Mouse (Mus musculus) MEL (cell line): ENCODE data around the gene Cpne9. TPM values are rescaled to one million over a fixed set of nuclear protein-coding genes. Genes with fewer than 3 reads are reported as not detected.

ENCODE experiments used
- DNase-seq: peaks from one replicate; pipeline ENCODE4 v3.0.0; 2011; ENCODE audit warnings: low read depth, low spot score
- H3K27ac ChIP-seq: 2 replicates; pipeline ENCODE4 v1.5.1; 2012; ENCODE audit warnings: low read depth, mild to moderate bottlenecking, control low read depth, low read length, moderate library complexity; ENCODE audit not compliant: control insufficient read depth
- H3K27me3 ChIP-seq, 2 experiments: fragments of 150-350 bp in 1 of 2; sonication (generic) in 1 of 2; 2 replicates each; pipeline ENCODE4 v1.6.1; 2012; ENCODE audit warnings: low read length in 2 of 2, mild to moderate bottlenecking in 2 of 2, improper control_type of control experiment in 1 of 2, moderate library complexity in 1 of 2; ENCODE audit not compliant: insufficient read depth in 2 of 2, control insufficient read depth in 1 of 2
- H3K36me3 ChIP-seq, 2 experiments: 2 replicates each; pipeline ENCODE4 v1.6.1; 2012 to 2014; ENCODE audit warnings: low read length in 2 of 2, improper control_type of control experiment in 1 of 2, inconsistent platforms in 1 of 2, mild to moderate bottlenecking in 1 of 2; ENCODE audit not compliant: insufficient read depth in 2 of 2, control insufficient read depth in 1 of 2
- H3K4me1 ChIP-seq, 2 experiments: fragments of 150-350 bp in 1 of 2; sonication (generic) in 1 of 2; 2 replicates each; pipeline ENCODE4 v1.6.1; 2012; ENCODE audit warnings: low read length in 2 of 2, improper control_type of control experiment in 1 of 2, mild to moderate bottlenecking in 1 of 2; ENCODE audit not compliant: insufficient read depth in 2 of 2, control insufficient read depth in 1 of 2
- H3K4me3 ChIP-seq, 2 experiments: fragments of 150-350 bp in 1 of 2; sonication (generic) in 1 of 2; 2 replicates each; pipeline ENCODE4 v1.5.1; 2012; ENCODE audit warnings: low read depth in 2 of 2, low read length in 2 of 2, mild to moderate bottlenecking in 2 of 2, moderate library complexity in 2 of 2, control low read depth in 1 of 2, improper control_type of control experiment in 1 of 2; ENCODE audit not compliant: control insufficient read depth in 1 of 2, insufficient read depth in 1 of 2
- H3K79me2 ChIP-seq: 2 replicates; pipeline ENCODE4 v1.6.1; 2012; ENCODE audit warnings: mild to moderate bottlenecking, low read length, moderate library complexity; ENCODE audit not compliant: control insufficient read depth, poor library complexity, insufficient read depth
- H3K9ac ChIP-seq: 2 replicates; pipeline ENCODE4 v1.6.1; 2012; ENCODE audit warnings: low read depth, mild to moderate bottlenecking, control low read depth, low read length, moderate library complexity; ENCODE audit not compliant: control insufficient read depth, poor library complexity, severe bottlenecking
- H3K9me3 ChIP-seq: fragments of 150-350 bp; sonication (generic); replicated peaks from 2 replicates; pipeline ENCODE4 v1.6.1; 2012; ENCODE audit warnings: mild to moderate bottlenecking, low read length, improper control_type of control experiment, moderate library complexity; ENCODE audit not compliant: insufficient read depth
- CTCF ChIP-seq, 3 experiments: IDR thresholded peaks in 2 of 3; conservative IDR thresholded peaks in 1 of 3; 2 replicates each; pipeline ENCODE4 v1.5.1; 2011 to 2012; ENCODE audit warnings: low read length in 3 of 3, low read depth in 2 of 3, mild to moderate bottlenecking in 2 of 3, improper control_type of control experiment in 1 of 3, inconsistent platforms in 1 of 3, mixed read lengths in 1 of 3, moderate library complexity in 1 of 3; ENCODE audit not compliant: control insufficient read depth in 1 of 3, insufficient read depth in 1 of 3, poor library complexity in 1 of 3, severe bottlenecking in 1 of 3
- ELF1 ChIP-seq: IDR thresholded peaks from 2 replicates; pipeline ENCODE4 v1.6.1; 2014; ENCODE audit warnings: low read depth, mild to moderate bottlenecking, inconsistent platforms, low read length, improper control_type of control experiment, moderate library complexity
- EP300 ChIP-seq, 2 experiments: IDR thresholded peaks; 2 replicates each; pipeline ENCODE4 v1.6.1; 2011; ENCODE audit warnings: improper control_type of control experiment in 2 of 2, low read length in 2 of 2, low read depth in 1 of 2, mild to moderate bottlenecking in 1 of 2
- ETS1 ChIP-seq: IDR thresholded peaks from 2 replicates; pipeline ENCODE4 v1.6.1; 2012; ENCODE audit warnings: low read depth, mild to moderate bottlenecking, inconsistent platforms, low read length, improper control_type of control experiment, moderate library complexity
- GABPA ChIP-seq: IDR thresholded peaks from 2 replicates; pipeline ENCODE4 v1.6.1; 2012; ENCODE audit warnings: low read depth, mild to moderate bottlenecking, inconsistent platforms, low read length, improper control_type of control experiment, moderate library complexity
- GATA1 ChIP-seq: IDR thresholded peaks from 2 replicates; pipeline ENCODE4 v1.6.1; 2011; ENCODE audit warnings: low read depth, low read length, improper control_type of control experiment
- HCFC1 ChIP-seq: IDR thresholded peaks from 2 replicates; pipeline ENCODE4 v1.6.1; 2012; ENCODE audit warnings: low read depth, mild to moderate bottlenecking, inconsistent platforms, low read length, improper control_type of control experiment, moderate library complexity
- KAT2A ChIP-seq: conservative IDR thresholded peaks from 2 replicates; pipeline ENCODE4 v1.6.1; 2012; ENCODE audit warnings: low read depth, low read length, improper control_type of control experiment, inconsistent platforms
- MEF2A ChIP-seq: IDR thresholded peaks from 2 replicates; pipeline ENCODE4 v1.6.1; 2014; ENCODE audit warnings: low read depth, mild to moderate bottlenecking, inconsistent platforms, low read length, improper control_type of control experiment; ENCODE audit not compliant: poor library complexity, insufficient replicate concordance, severe bottlenecking; ENCODE audit errors: extremely low read depth
- MXI1 ChIP-seq: IDR thresholded peaks from 2 replicates; pipeline ENCODE4 v1.6.1; 2011; ENCODE audit warnings: mild to moderate bottlenecking, low read depth, low read length, improper control_type of control experiment
- MYB ChIP-seq: IDR thresholded peaks from 2 replicates; pipeline ENCODE4 v1.6.1; 2011; ENCODE audit warnings: mild to moderate bottlenecking, low read depth, low read length, improper control_type of control experiment
- MYC ChIP-seq: IDR thresholded peaks from 2 replicates; pipeline ENCODE4 v1.6.1; 2011; ENCODE audit warnings: low read depth, mild to moderate bottlenecking, low read length, improper control_type of control experiment, moderate library complexity
- NELFE ChIP-seq: IDR thresholded peaks from 2 replicates; pipeline ENCODE4 v1.6.1; 2011; ENCODE audit warnings: low read depth, low read length, improper control_type of control experiment
- NRF1 ChIP-seq: IDR thresholded peaks from 2 replicates; pipeline ENCODE4 v1.6.1; 2014; ENCODE audit warnings: low read depth, mild to moderate bottlenecking, inconsistent platforms, low read length, improper control_type of control experiment, moderate library complexity; ENCODE audit not compliant: poor library complexity, insufficient read depth, severe bottlenecking
- POLR2A ChIP-seq, 2 experiments: IDR thresholded peaks; 2 replicates each; pipeline ENCODE4 v1.6.1; 2011 to 2012; ENCODE audit warnings: low read length in 2 of 2, mild to moderate bottlenecking in 2 of 2, control low read depth in 1 of 2, improper control_type of control experiment in 1 of 2, low read depth in 1 of 2, moderate library complexity in 1 of 2; ENCODE audit not compliant: control insufficient read depth in 1 of 2, insufficient read depth in 1 of 2, poor library complexity in 1 of 2
- POLR2AphosphoS2 ChIP-seq: IDR thresholded peaks from 2 replicates; pipeline ENCODE4 v1.6.1; 2011; ENCODE audit warnings: low read length, improper control_type of control experiment
- RCOR1 ChIP-seq: IDR thresholded peaks from 2 replicates; pipeline ENCODE4 v1.6.1; 2012; ENCODE audit warnings: low read depth, mild to moderate bottlenecking, inconsistent platforms, low read length, improper control_type of control experiment
- SIN3A ChIP-seq: IDR thresholded peaks from 2 replicates; pipeline ENCODE4 v1.6.1; 2012; ENCODE audit warnings: low read length, improper control_type of control experiment, inconsistent platforms
- TAL1 ChIP-seq: IDR thresholded peaks from 2 replicates; pipeline ENCODE4 v1.6.1; 2012; ENCODE audit warnings: mild to moderate bottlenecking, inconsistent platforms, low read length, moderate library complexity, mixed read lengths
- TBP ChIP-seq: IDR thresholded peaks from 2 replicates; pipeline ENCODE4 v1.8.0; 2011; ENCODE audit warnings: low read depth, low read length, improper control_type of control experiment
- TCF12 ChIP-seq: IDR thresholded peaks from 2 replicates; pipeline ENCODE4 v1.6.1; 2014; ENCODE audit warnings: low read depth, mild to moderate bottlenecking, inconsistent platforms, low read length, improper control_type of control experiment, moderate library complexity
- UBTF ChIP-seq: IDR thresholded peaks from 2 replicates; pipeline ENCODE4 v1.6.1; 2012; ENCODE audit warnings: low read depth, mild to moderate bottlenecking, inconsistent platforms, low read length, improper control_type of control experiment, moderate library complexity, borderline replicate concordance; ENCODE audit not compliant: insufficient read depth
- USF1 ChIP-seq: IDR thresholded peaks from 2 replicates; pipeline ENCODE4 v1.6.1; 2014; ENCODE audit warnings: low read depth, mild to moderate bottlenecking, inconsistent platforms, low read length, improper control_type of control experiment, moderate library complexity
- USF2 ChIP-seq, 2 experiments: IDR thresholded peaks; 2 replicates each; pipeline ENCODE4 v1.6.1; 2011 to 2012; ENCODE audit warnings: improper control_type of control experiment in 2 of 2, low read length in 2 of 2, borderline replicate concordance in 1 of 2, inconsistent platforms in 1 of 2, low read depth in 1 of 2, mild to moderate bottlenecking in 1 of 2; ENCODE audit not compliant: insufficient read depth in 1 of 2
- ZC3H11A ChIP-seq: IDR thresholded peaks from 2 replicates; pipeline ENCODE4 v1.6.1; 2012; ENCODE audit warnings: low read depth, mild to moderate bottlenecking, inconsistent platforms, low read length, improper control_type of control experiment
- polyA plus RNA-seq, 2 experiments: library from polyadenylated mRNA; stranded (reverse) in 1 of 2; unstranded in 1 of 2; fragments of >175 nt in 1 of 2; fragments of >200 nt in 1 of 2; gene quantifications; 2 replicates each; pipeline versions ENCODE4 v1.2.1 to v1.2.4; 2012; ENCODE audit warnings: low replicate concordance in 2 of 2, low read depth in 1 of 2; ENCODE audit not compliant: insufficient read length in 2 of 2, insufficient read depth in 1 of 2, missing spikeins in 1 of 2
- total RNA-seq: library from RNA; depleted of rRNA; stranded (reverse); fragments of 300-350 nt; gene quantifications from 2 replicates; pipeline ENCODE4 v1.2.3, GENCODE M21; 2012

Gene Cpne9
- total and polyA plus RNA-seq, 3 experiments = 1.3 to 1.6 TPM; not detected in 1

DNA sequence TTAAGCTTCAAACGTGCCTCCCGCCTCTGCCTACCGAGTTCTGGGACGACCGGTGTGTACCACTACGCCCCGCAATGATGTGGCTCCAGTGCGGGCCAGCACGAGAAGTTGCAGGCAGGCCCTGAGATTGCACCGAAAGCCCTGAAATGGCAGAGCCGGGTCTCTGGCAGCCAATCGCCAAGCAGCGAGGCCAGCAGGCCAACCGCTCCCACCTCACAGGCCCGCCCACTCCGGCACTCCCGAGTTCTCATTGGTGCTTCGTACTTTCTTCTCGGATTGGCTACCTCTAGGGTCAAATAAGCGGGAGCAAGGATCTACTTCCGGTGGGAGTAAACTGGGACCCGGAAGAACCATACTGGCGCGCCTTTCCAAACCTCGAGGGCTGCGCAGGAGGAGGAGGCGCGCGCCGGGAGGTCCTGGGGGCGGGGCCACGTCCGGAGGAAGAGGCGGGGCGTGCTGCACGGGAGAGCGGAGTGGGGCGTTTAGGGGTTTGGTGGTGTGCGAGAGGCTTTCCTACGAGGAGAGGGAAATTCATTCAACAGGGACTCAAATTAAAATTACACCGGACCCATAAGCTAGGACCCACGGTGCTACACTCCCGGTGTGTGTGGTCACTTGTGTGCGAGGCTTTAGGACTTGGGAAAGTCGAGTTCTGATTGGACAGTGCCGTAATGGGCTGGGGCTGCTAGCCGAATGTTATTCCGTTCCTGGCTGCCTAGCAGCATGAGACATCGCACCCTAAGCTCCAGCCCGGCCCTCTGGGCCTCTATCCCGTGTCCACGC, 44.6 kb downstream of the Cpne9 start, which contains the start of gene Ogg1 (continued):
- no peak for TF ChIP-seq UBTF
- peak; percentile 79; the same call in 1 of the 2 replicates for TF ChIP-seq KAT2A
- peak; percentile 99 for TF ChIP-seq ELF1

DNA sequence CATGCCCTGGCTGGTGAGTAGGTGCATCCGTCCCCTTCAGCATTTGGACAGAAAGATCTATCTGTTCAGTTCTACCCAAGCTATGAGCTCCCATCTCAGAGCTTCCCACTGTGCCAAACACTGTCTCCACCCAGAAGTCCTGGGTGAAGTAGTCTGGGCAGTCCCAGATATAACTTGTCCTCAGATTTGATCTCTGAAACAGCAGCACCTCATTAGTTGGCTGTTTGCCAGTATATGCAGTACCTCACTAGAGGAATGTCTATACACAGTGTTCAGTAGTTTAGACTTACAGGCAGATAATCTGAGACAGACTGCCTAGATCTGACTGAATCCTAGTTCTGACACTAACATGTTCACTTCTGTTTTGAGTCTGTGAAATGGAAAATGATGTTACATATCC, 47.3 kb downstream of the Cpne9 start:
- TF ChIP-seq GABPA (no peak), GATA1 (0 out of 2 replicates have a peak, but pooled peaks have one; percentile 6), TCF12 (0 out of 2 replicates have a peak, but pooled peaks have one; percentile 32), EP300 (IDR thresholded peaks at IDR 0.05; ENCODE audit: low read depth in 1 of 2, low read length in 2 of 2) (peak; percentile 17 to 55; a peak in 2 of 4 replicates), RCOR1 (0 out of 2 replicates have a peak, but pooled peaks have one; percentile 34), ZC3H11A (no peak), MXI1 (no peak), MYB (no peak), CTCF (IDR thresholded peaks at IDR 0.05 in 2 of 3, conservative IDR thresholded peaks at IDR 0.05 in 1 of 3; ENCODE audit: control insufficient read depth in 1 of 3, insufficient read depth in 1 of 3, low read depth in 2 of 3, low read length in 3 of 3, poor library complexity in 1 of 3, severe bottlenecking in 1 of 3) (no peak), ETS1 (0 out of 2 replicates have a peak, but pooled peaks have one; percentile 7), NRF1 (no peak)
- Histone ChIP-seq H3K27me3 (no peaks in the 10 kb centered on the region), H3K4me1 (peaks cover 9 to 23% of the 10 kb centered on the region in 2 experiments), H3K27ac (peak overlapping the region; percentile 21; the same call in 1 of the 2 replicates), H3K36me3 (peaks cover 2 to 24% of the 10 kb centered on the region in 2 experiments; a peak in 3 of 4 replicates), H3K9ac (no peak overlapping the region), H3K9me3 (no peaks in the 10 kb centered on the region), H3K4me3 (no peak overlapping the region), H3K79me2 (no peaks in the 10 kb centered on the region)
- peak; percentile 64 for DNase-seq

DNA sequence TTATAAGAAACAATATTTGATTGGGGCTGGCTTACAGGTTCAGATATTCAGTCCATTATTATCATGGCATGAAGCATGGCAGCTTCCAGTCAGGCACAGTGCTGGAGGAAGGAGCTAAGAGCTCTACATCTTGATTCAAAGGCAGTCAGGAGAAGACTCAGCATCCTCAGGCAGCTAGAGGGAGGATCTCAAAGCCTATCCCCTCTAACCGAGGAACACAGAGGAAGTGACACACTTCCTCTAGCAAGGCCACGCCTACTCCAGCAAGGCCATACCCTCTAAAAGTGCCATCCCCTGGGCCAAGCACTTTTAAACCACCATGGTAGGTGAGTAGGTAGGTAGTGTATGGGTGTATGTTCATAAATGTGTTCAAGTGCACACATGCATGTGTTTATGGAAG, 48.4 kb downstream of the Cpne9 start:
- Histone ChIP-seq H3K9ac (no peak overlapping the region), H3K4me3 (no peak overlapping the region; a peak in 1 of 4 replicates), H3K4me1 (peaks cover 9 to 23% of the 10 kb centered on the region in 2 experiments), H3K9me3 (no peaks in the 10 kb centered on the region), H3K79me2 (no peaks in the 10 kb centered on the region), H3K27ac (peak overlapping the region; percentile 47), H3K27me3 (no peaks in the 10 kb centered on the region), H3K36me3 (peaks cover 0 to 24% of the 10 kb centered on the region in 2 experiments; a peak in 2 of 4 replicates)
- DNase-seq = peak; percentile 88
- TF ChIP-seq USF1 (no peak), TAL1 (no peak), CTCF (IDR thresholded peaks at IDR 0.05 in 2 of 3, conservative IDR thresholded peaks at IDR 0.05 in 1 of 3; ENCODE audit: control insufficient read depth in 1 of 3, insufficient read depth in 1 of 3, low read depth in 2 of 3, low read length in 3 of 3, poor library complexity in 1 of 3, severe bottlenecking in 1 of 3) (no peak), USF2 (IDR thresholded peaks at IDR 0.05; ENCODE audit: borderline replicate concordance in 1 of 2, insufficient read depth in 1 of 2, low read depth in 1 of 2, low read length in 2 of 2) (no peak), KAT2A (no peak; the same call in 1 of the 2 replicates), SIN3A (no peak), HCFC1 (peak; percentile 52), MEF2A (no peak), TBP (peak; percentile 84), NELFE (peak; percentile 44; the same call in 1 of the 2 replicates), POLR2AphosphoS2 (no peak), UBTF (no peak), MXI1 (no peak), ETS1 (no peak), MYC (no peak), POLR2A (IDR thresholded peaks at IDR 0.05; ENCODE audit: control insufficient read depth in 1 of 2, insufficient read depth in 1 of 2, low read depth in 1 of 2, low read length in 2 of 2, poor library complexity in 1 of 2) (peak in 1 of 2 experiments; percentile 73; a peak in 2 of 4 replicates)
